8 mouse cellular contexts compared by ENCODE assay signal in genomic region chr14:26376652-26377051, GRCm38 (mm10).
DNase-seq lines count a peak whose midpoint lies in the region; ATAC-seq and TF ChIP-seq lines count a peak whose summit lies in the region.

No protein-coding gene starts in this region.

- 7% methylated on average over 2 of the region's 2 CpGs for WGBS in bone marrow, adult 2 months
- WGBS in large intestine, adult 2 months, result 3% methylated on average over 2 of the region's 2 CpGs

- no peak for TF ChIP-seq POLR2A in bone marrow, adult 2 months (IDR thresholded peaks at IDR 0.05; ENCODE audit: borderline replicate concordance, control insufficient read depth, low read depth, low read length)

- H3K4me1 ChIP-seq in bone marrow, adult 2 months (ENCODE audit: control insufficient read depth, insufficient read depth, low read length), result no peaks in the 10 kb centered on the region

- no peak for ATAC-seq in activated CD4-positive, CD25-positive, alpha-beta regulatory T cell, adult 4 months

- DNase-seq in 3T3-L1 (ENCODE audit: low read depth, low spot score), result peak; percentile 71
- peak; percentile 69 to 70 for DNase-seq in B cell, adult 2 months
- peak; percentile 32 for DNase-seq in fibroblast of lung, adult 2 months (ENCODE audit: low read depth)
- peak; percentile 13 for DNase-seq in large intestine, adult 2 months (ENCODE audit: low read depth, low spot score)
- peak; percentile 78 for DNase-seq in lung, postnatal 10 days
- DNase-seq in skeletal muscle tissue, adult 2 months (ENCODE audit: low read depth, low spot score), result peak; percentile 13

- no peak overlapping the region for H3K4me3 ChIP-seq in bone marrow, adult 2 months (replicated peaks; ENCODE audit: control insufficient read depth, low read depth, low read length)

- TF ChIP-seq CTCF in bone marrow, adult 2 months (IDR thresholded peaks at IDR 0.05; ENCODE audit: control insufficient read depth, insufficient read depth, low read length), result peak; percentile 50

- H3K27ac ChIP-seq in bone marrow, adult 2 months (ENCODE audit: control insufficient read depth, insufficient read depth, low read depth, low read length, poor library complexity), result no peak overlapping the region

Comparison
In these comparisons a context has a peak if more than half of its experiments do, and no peak if none do; other contexts are left out.
1. DNase-seq: peak in every context shown above with its lines; median percentile 78 in lung, postnatal 10 days; 71 in 3T3-L1; 70 in B cell, adult 2 months; 32 in fibroblast of lung, adult 2 months; 13 in large intestine, adult 2 months; 13 in skeletal muscle tissue, adult 2 months.